Mouse (Mus musculus) bone marrow, adult 2 months (tissue): Measurements from ENCODE around the gene Ypel4.

ENCODE experiments used
- CTCF ChIP-seq: fragments of 200-500 bp; IDR thresholded peaks from 2 replicates; pipeline ENCODE4 v1.5.1; 2011; ENCODE audit warnings: low read length, control low read depth; ENCODE audit not compliant: control insufficient read depth, insufficient read depth
- POLR2A ChIP-seq: fragments of 200-500 bp; IDR thresholded peaks from 2 replicates; pipeline ENCODE4 v1.6.1; 2011; ENCODE audit warnings: low read depth, mild to moderate bottlenecking, control low read depth, low read length, borderline replicate concordance; ENCODE audit not compliant: control insufficient read depth

GRCm38 (mm10) chr2:84690050-84690449 lies 43.8 kb upstream of the Ypel4 start:
- TF ChIP-seq CTCF, result no peak
- no peak for TF ChIP-seq POLR2A
